Mouse (Mus musculus): ENCODE data around the gene Alkbh1. TPM values are rescaled to one million over a fixed set of nuclear protein-coding genes. Genes with fewer than 3 reads are reported as not detected.

Gene Alkbh1
- polyA plus RNA-seq, 1 experiment = 5.7 TPM

GRCm38 (mm10) chr12:87393447-87394145, 50.2 kb downstream of the Alkbh1 start:
- Histone ChIP-seq H3K27me3 (ENCODE audit: control insufficient read depth, insufficient read depth, low read length) (no peaks in the 10 kb centered on the region), H3K4me1 (ENCODE audit: control insufficient read depth, insufficient read depth, insufficient read length, low read length) (peaks cover 21% of the 10 kb centered on the region; the same call in 1 of the 2 replicates), H3K36me3 (ENCODE audit: control insufficient read depth, insufficient read depth, low read length) (no peaks in the 10 kb centered on the region), H3K4me3 (ENCODE audit: low read depth, low read length) (no peak overlapping the region), H3K27ac (ENCODE audit: insufficient read depth, low read depth, low read length) (peak overlapping the region; percentile 76)
- WGBS = 55% methylated on average over 4 of the region's 4 CpGs
- TF ChIP-seq CTCF (IDR thresholded peaks at IDR 0.05; ENCODE audit: extremely low read depth, insufficient read length, insufficient replicate concordance, low read depth, low read length) (no peak), POLR2A (IDR thresholded peaks at IDR 0.05; ENCODE audit: low read depth, low read length) (no peak)

DNA sequence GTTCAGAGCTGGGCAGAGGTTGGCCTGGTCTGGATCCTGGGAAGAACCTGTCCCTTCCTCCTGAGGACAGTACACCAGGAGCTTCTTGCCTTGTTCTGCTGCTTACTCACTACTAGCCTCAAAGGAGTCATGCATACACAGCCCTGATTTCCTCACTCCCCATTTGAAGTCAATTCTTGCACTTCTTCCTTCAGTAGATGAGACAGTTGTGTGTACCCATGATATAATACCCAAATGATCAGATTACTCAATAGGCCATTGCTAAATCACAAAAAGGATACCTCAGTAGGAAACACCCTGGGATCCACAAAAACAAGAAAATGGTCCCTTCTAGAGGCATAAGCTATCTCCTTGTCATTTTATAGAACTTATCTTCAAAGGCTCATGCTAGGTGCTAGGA, 52.5 kb downstream of the Alkbh1 start:
- Histone ChIP-seq H3K4me1 (ENCODE audit: control insufficient read depth, insufficient read depth, insufficient read length, low read length) (peaks cover 13% of the 10 kb centered on the region; the same call in 1 of the 2 replicates), H3K27me3 (ENCODE audit: control insufficient read depth, insufficient read depth, low read length) (no peaks in the 10 kb centered on the region), H3K4me3 (ENCODE audit: low read depth, low read length) (no peak overlapping the region), H3K36me3 (ENCODE audit: control insufficient read depth, insufficient read depth, low read length) (no peaks in the 10 kb centered on the region), H3K27ac (ENCODE audit: insufficient read depth, low read depth, low read length) (no peak overlapping the region)
- TF ChIP-seq POLR2A (IDR thresholded peaks at IDR 0.05; ENCODE audit: low read depth, low read length) (no peak), CTCF (IDR thresholded peaks at IDR 0.05; ENCODE audit: extremely low read depth, insufficient read length, insufficient replicate concordance, low read depth, low read length) (no peak)

DNA sequence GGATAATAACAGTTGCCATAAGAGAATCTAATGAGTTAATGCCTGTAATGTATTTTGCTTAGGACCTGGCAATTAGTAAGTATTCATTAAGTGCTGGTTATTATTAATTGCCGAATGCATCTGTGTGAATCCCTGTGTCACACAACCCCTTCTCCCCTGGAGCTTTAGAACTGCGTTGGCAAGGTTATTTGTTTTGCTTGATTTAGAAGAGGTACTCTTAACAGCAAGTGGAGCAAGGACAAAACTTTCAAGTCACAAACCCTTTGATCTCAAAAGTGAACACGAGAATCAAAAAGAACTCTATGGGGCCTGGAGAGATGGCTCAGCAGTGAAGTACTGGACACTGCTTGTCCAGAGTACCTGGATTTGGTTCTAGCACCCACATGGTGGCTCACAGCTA, 54.6 kb downstream of the Alkbh1 start:
- Histone ChIP-seq H3K27ac (ENCODE audit: insufficient read depth, low read depth, low read length) (peak overlapping the region; percentile 79), H3K27me3 (ENCODE audit: control insufficient read depth, insufficient read depth, low read length) (no peaks in the 10 kb centered on the region), H3K36me3 (ENCODE audit: control insufficient read depth, insufficient read depth, low read length) (peaks cover 3% of the 10 kb centered on the region; the same call in 1 of the 2 replicates), H3K4me3 (ENCODE audit: low read depth, low read length) (no peak overlapping the region), H3K4me1 (ENCODE audit: control insufficient read depth, insufficient read depth, insufficient read length, low read length) (peaks cover 10% of the 10 kb centered on the region; the same call in 1 of the 2 replicates)
- WGBS = 28% methylated on average over 3 of the region's 3 CpGs
- TF ChIP-seq CTCF (IDR thresholded peaks at IDR 0.05; ENCODE audit: extremely low read depth, insufficient read length, insufficient replicate concordance, low read depth, low read length) (no peak), POLR2A (IDR thresholded peaks at IDR 0.05; ENCODE audit: low read depth, low read length) (no peak)

GRCm38 (mm10) chr12:87388122-87388774, 55.6 kb downstream of the Alkbh1 start, which contains the start of gene Sptlc2:
TSS of gene Sptlc2 (minus strand) at chr12:87388355.
- Histone ChIP-seq H3K4me1 (ENCODE audit: control insufficient read depth, insufficient read depth, insufficient read length, low read length) (peaks cover 4% of the 10 kb centered on the region; the same call in 1 of the 2 replicates), H3K4me3 (ENCODE audit: low read depth, low read length) (peak within 1 kb of the TSS; percentile 95), H3K27ac (ENCODE audit: insufficient read depth, low read depth, low read length) (peak within 1 kb of the TSS; percentile 96), H3K27me3 (ENCODE audit: control insufficient read depth, insufficient read depth, low read length) (no peaks in the 10 kb centered on the region), H3K36me3 (ENCODE audit: control insufficient read depth, insufficient read depth, low read length) (peaks cover 3% of the 10 kb centered on the region; the same call in 1 of the 2 replicates)
- TF ChIP-seq CTCF (IDR thresholded peaks at IDR 0.05; ENCODE audit: extremely low read depth, insufficient read length, insufficient replicate concordance, low read depth, low read length) (no peak), POLR2A (IDR thresholded peaks at IDR 0.05; ENCODE audit: low read depth, low read length) (peak; percentile 87)
- under 1% methylated on average over 45 of the region's 45 CpGs for WGBS

DNA sequence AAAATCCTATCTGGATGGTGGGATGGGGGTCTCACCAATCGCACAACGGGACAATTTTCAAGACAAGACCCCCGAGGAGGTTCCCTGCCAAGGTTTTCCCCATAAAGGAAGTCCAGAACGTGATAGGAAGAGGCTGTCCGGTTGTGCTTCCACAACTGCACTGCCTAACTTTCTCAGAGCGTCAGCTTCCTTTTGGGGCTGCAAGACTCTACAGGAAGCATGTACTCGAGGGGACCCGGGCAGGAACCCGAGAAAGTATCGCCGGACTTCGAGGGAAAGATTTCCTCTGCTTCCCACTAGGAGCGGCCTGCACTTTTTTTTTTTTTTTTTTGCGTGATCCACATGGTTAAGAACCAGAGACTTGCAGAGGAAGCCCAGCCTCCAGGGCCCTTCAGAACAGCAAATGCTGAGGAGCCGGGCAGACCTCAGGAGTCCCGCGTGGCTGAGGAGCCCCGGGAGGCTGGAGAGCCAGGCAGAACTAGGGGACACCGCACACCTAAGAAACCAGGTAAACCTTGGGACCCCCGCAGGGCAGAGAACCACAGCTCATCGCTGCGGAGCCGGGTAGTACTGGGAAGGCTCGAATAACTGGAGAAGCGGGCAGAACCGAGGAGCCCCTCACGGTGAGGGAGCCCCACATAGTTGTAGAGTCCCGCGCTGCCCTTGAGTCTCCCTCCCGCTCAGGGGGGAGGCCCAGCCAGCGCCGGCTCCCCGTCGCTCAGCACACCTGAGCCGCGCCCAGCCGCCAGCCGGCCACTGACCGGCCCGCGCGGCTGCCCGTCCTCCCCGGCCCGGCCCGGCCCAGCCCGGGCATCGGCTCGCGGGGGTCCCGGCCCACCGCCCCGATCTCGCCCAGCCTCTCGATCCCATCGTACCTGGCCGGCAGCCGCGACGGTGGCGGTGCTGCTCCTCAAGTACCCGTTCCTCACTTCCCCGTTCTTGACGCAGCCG, 56.4 kb downstream of the Alkbh1 start:
- WGBS = under 1% methylated on average over 65 of the region's 65 CpGs
- Histone ChIP-seq H3K4me1 (ENCODE audit: control insufficient read depth, insufficient read depth, insufficient read length, low read length) (peaks cover 4% of the 10 kb centered on the region; the same call in 1 of the 2 replicates), H3K27ac (ENCODE audit: insufficient read depth, low read depth, low read length) (peak overlapping the region; percentile 88), H3K36me3 (ENCODE audit: control insufficient read depth, insufficient read depth, low read length) (peaks cover 3% of the 10 kb centered on the region; the same call in 1 of the 2 replicates), H3K4me3 (ENCODE audit: low read depth, low read length) (peak overlapping the region; percentile 95), H3K27me3 (ENCODE audit: control insufficient read depth, insufficient read depth, low read length) (no peaks in the 10 kb centered on the region)
- TF ChIP-seq POLR2A (IDR thresholded peaks at IDR 0.05; ENCODE audit: low read depth, low read length) (no peak), CTCF (IDR thresholded peaks at IDR 0.05; ENCODE audit: extremely low read depth, insufficient read length, insufficient replicate concordance, low read depth, low read length) (no peak)

DNA sequence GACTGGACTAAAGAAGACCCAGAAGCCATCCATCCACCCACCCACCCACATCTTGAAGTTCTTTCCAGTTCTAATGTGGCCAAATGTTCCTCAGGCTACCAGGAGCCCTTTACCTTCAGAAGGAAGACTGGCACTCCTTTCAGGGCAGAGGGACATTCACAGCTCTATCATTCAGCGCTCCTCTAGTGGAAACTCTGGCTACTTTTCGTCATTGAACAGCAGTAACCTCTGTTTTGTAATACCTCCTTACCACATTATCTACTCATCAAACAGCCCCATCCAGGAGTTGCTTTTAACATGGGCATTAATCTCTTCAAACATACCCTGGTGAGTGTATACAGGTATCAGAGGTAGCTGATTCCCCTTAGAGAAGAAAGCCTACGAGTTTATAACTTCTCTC, 58.8 kb downstream of the Alkbh1 start:
- Histone ChIP-seq H3K4me1 (ENCODE audit: control insufficient read depth, insufficient read depth, insufficient read length, low read length) (peaks cover 11% of the 10 kb centered on the region; the same call in 1 of the 2 replicates), H3K4me3 (ENCODE audit: low read depth, low read length) (no peak overlapping the region), H3K27me3 (ENCODE audit: control insufficient read depth, insufficient read depth, low read length) (no peaks in the 10 kb centered on the region), H3K36me3 (ENCODE audit: control insufficient read depth, insufficient read depth, low read length) (peaks cover 5% of the 10 kb centered on the region), H3K27ac (ENCODE audit: insufficient read depth, low read depth, low read length) (no peak overlapping the region)
- TF ChIP-seq POLR2A (IDR thresholded peaks at IDR 0.05; ENCODE audit: low read depth, low read length) (no peak), CTCF (IDR thresholded peaks at IDR 0.05; ENCODE audit: extremely low read depth, insufficient read length, insufficient replicate concordance, low read depth, low read length) (no peak)
- WGBS = 83% methylated on average over 3 of the region's 3 CpGs

All from small intestine, adult 2 months (tissue).